Mouse (Mus musculus) midbrain, embryonic 12.5 days (tissue): ENCODE results near the gene Nos1. TPM values are rescaled to one million over a fixed set of nuclear protein-coding genes. Genes with fewer than 3 reads are reported as not detected.

ENCODE experiments used
- ATAC-seq: fragments of 200-750 bp; cut with Nextera tagmentation; 2 replicates; pipeline ENCODE4 v1.8.0; 2017; ENCODE audit warnings: low read depth, moderate TSS enrichment, moderate library complexity; ENCODE audit not compliant: low FRiP score
- H3K27ac ChIP-seq: fragments of 300-500 bp; sonication (generic); replicated peaks from 2 replicates; pipeline ENCODE4 v1.5.1; 2016; ENCODE audit warnings: mild to moderate bottlenecking
- H3K27me3 ChIP-seq: fragments of 300-500 bp; sonication (generic); 2 replicates; pipeline ENCODE4 v1.6.1; 2016; ENCODE audit warnings: mild to moderate bottlenecking
- H3K36me3 ChIP-seq: fragments of 300-500 bp; sonication (generic); 2 replicates; pipeline ENCODE4 v1.6.1; 2016
- H3K4me1 ChIP-seq: fragments of 300-500 bp; sonication (generic); 2 replicates; pipeline ENCODE4 v1.6.1; 2016
- H3K4me2 ChIP-seq: fragments of 300-500 bp; sonication (generic); replicated peaks from 2 replicates; pipeline ENCODE4 v1.6.1; 2016; ENCODE audit warnings: mild to moderate bottlenecking, moderate library complexity
- H3K4me3 ChIP-seq: fragments of 300-500 bp; sonication (generic); 2 replicates; pipeline ENCODE4 v1.5.1; 2016; ENCODE audit warnings: mild to moderate bottlenecking
- H3K9ac ChIP-seq: fragments of 300-500 bp; sonication (generic); replicated peaks from 2 replicates; pipeline ENCODE4 v1.6.1; 2016; ENCODE audit warnings: mild to moderate bottlenecking, moderate library complexity
- H3K9me3 ChIP-seq: fragments of 300-500 bp; sonication (generic); 2 replicates; pipeline ENCODE4 v1.6.1; 2016; ENCODE audit warnings: mild to moderate bottlenecking
- WGBS: fragments of 180-500 bp; shearing (Covaris S2); methylation state at CpG from one replicate; pipeline ENCODE4 v1.1.7; 2016; 5-methylcytosine and 5-hydroxymethylcytosine counted together
- polyA plus RNA-seq: library from polyadenylated mRNA; unstranded; fragments of >200 nt; fragmentation: Nextera tagmentation; extraction: Ambion mirVana; gene quantifications from 2 replicates; pipeline ENCODE4 v1.2.1, GENCODE M21; 2016

Nos1 gene
- polyA plus RNA-seq, 1 experiment from 2014 or later, result 0.41 TPM

- Histone ChIP-seq H3K4me2 (no peak overlapping the region), H3K4me1 (no peaks in the 10 kb centered on the region), H3K4me3 (no peak overlapping the region), H3K9me3 (no peaks in the 10 kb centered on the region), H3K27me3 (no peaks in the 10 kb centered on the region), H3K9ac (no peak overlapping the region), H3K27ac (no peak overlapping the region), H3K36me3 (no peaks in the 10 kb centered on the region)
- ATAC-seq, result no peak
- 90% methylated on average over 11 of the region's 11 CpGs for WGBS
Measured at GRCm38 (mm10) chr5:117802071-117802521, 21.3 kb downstream of the Nos1 start.

DNA sequence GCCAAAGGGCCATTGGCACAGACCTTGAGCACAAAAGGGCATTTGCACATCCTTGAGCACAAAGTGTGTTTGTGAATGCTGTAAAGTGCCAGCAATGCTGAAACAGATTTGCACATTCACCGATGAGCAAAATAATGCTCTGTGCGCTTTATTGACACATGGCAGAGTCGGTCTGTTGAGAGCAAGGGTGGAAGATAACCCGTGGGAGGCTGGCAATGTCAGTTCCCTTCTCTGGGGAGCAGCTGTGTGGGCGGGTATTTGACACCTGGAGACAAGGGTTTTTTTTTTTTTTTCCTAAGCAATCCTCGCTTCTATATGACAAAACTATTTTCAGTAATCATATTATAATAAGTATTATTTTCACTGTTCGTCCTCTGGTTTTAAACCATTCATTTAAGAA is 22.7 kb downstream of the Nos1 start:
- no peaks in the 10 kb centered on the region for H3K9me3 ChIP-seq
- H3K27me3 ChIP-seq, result no peaks in the 10 kb centered on the region
- H3K4me2 ChIP-seq, result no peak overlapping the region
- ATAC-seq, result no peak
- H3K4me1 ChIP-seq, result no peaks in the 10 kb centered on the region
- WGBS, result 78% methylated on average over 7 of the region's 7 CpGs
- H3K27ac ChIP-seq, result no peak overlapping the region
- H3K4me3 ChIP-seq, result no peak overlapping the region
- H3K9ac ChIP-seq, result no peak overlapping the region
- no peaks in the 10 kb centered on the region for H3K36me3 ChIP-seq

GRCm38 (mm10) chr5:117810930-117811329 is 30.1 kb downstream of the Nos1 start:
- 88% methylated on average over 7 of the region's 7 CpGs for WGBS
- no peak overlapping the region for H3K4me3 ChIP-seq
- H3K4me1 ChIP-seq, result no peaks in the 10 kb centered on the region
- H3K36me3 ChIP-seq, result no peaks in the 10 kb centered on the region
- no peak overlapping the region for H3K9ac ChIP-seq
- no peak for ATAC-seq
- no peaks in the 10 kb centered on the region for H3K9me3 ChIP-seq
- H3K27ac ChIP-seq, result no peak overlapping the region
- no peaks in the 10 kb centered on the region for H3K27me3 ChIP-seq
- no peak overlapping the region for H3K4me2 ChIP-seq

GRCm38 (mm10) chr5:117818800-117819199 is 38.0 kb downstream of the Nos1 start:
- Histone ChIP-seq H3K4me1 (no peaks in the 10 kb centered on the region), H3K27me3 (no peaks in the 10 kb centered on the region), H3K9ac (no peak overlapping the region), H3K36me3 (no peaks in the 10 kb centered on the region), H3K27ac (no peak overlapping the region), H3K4me3 (no peak overlapping the region), H3K9me3 (no peaks in the 10 kb centered on the region), H3K4me2 (no peak overlapping the region)
- no peak for ATAC-seq
- WGBS, result 58% methylated on average over 6 of the region's 6 CpGs

- ATAC-seq, result no peak
- H3K4me2 ChIP-seq, result no peak overlapping the region
- no peaks in the 10 kb centered on the region for H3K9me3 ChIP-seq
- no peak overlapping the region for H3K27ac ChIP-seq
- no peak overlapping the region for H3K4me3 ChIP-seq
- no peak overlapping the region for H3K9ac ChIP-seq
- 78% methylated on average over 7 of the region's 7 CpGs for WGBS
- no peaks in the 10 kb centered on the region for H3K36me3 ChIP-seq
- no peaks in the 10 kb centered on the region; the same call in 1 of the 2 replicates for H3K4me1 ChIP-seq
- no peaks in the 10 kb centered on the region for H3K27me3 ChIP-seq
Measured at GRCm38 (mm10) chr5:117820445-117820844, 39.6 kb downstream of the Nos1 start.

GRCm38 (mm10) chr5:117823811-117824210 is 43.0 kb downstream of the Nos1 start:
- no peak for ATAC-seq
- Histone ChIP-seq H3K27ac (no peak overlapping the region), H3K9me3 (no peaks in the 10 kb centered on the region), H3K36me3 (no peaks in the 10 kb centered on the region), H3K27me3 (no peaks in the 10 kb centered on the region), H3K4me3 (no peak overlapping the region), H3K4me2 (no peak overlapping the region), H3K4me1 (no peaks in the 10 kb centered on the region; the same call in 1 of the 2 replicates), H3K9ac (no peak overlapping the region)
- WGBS, result 99% methylated on average over 9 of the region's 9 CpGs

DNA sequence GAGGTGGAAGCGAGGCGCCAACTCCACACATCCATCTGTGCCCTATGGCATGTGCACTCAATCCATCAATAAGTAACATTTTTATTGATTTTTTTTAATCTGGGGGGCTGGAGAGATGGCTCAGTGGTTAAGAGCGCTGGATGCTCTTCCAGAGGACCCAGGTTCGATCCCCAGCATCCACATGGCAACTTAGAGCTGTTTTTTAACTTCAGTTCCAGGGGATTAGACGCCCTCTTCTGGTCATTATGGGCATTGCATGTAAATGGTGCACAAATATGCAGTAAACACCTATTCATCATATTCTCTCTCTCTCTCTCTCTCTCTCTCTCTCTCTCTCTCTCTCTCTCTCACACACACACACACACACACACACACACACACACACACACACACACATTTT is 43.7 kb downstream of the Nos1 start:
- Histone ChIP-seq H3K9ac (no peak overlapping the region), H3K27me3 (no peaks in the 10 kb centered on the region), H3K9me3 (no peaks in the 10 kb centered on the region), H3K4me3 (no peak overlapping the region), H3K27ac (no peak overlapping the region), H3K36me3 (no peaks in the 10 kb centered on the region), H3K4me2 (no peak overlapping the region), H3K4me1 (no peaks in the 10 kb centered on the region; the same call in 1 of the 2 replicates)
- WGBS, result 78% methylated on average over 5 of the region's 5 CpGs
- no peak for ATAC-seq

- no peaks in the 10 kb centered on the region for H3K36me3 ChIP-seq
- WGBS, result 57% methylated on average over 11 of the region's 11 CpGs
- no peak overlapping the region for H3K9ac ChIP-seq
- no peaks in the 10 kb centered on the region for H3K9me3 ChIP-seq
- H3K4me2 ChIP-seq, result no peak overlapping the region
- H3K27me3 ChIP-seq, result no peaks in the 10 kb centered on the region
- no peak overlapping the region for H3K27ac ChIP-seq
- H3K4me3 ChIP-seq, result no peak overlapping the region
- H3K4me1 ChIP-seq, result no peaks in the 10 kb centered on the region; the same call in 1 of the 2 replicates
- ATAC-seq, result no peak
Measured at GRCm38 (mm10) chr5:117825336-117825735, 44.5 kb downstream of the Nos1 start.

DNA sequence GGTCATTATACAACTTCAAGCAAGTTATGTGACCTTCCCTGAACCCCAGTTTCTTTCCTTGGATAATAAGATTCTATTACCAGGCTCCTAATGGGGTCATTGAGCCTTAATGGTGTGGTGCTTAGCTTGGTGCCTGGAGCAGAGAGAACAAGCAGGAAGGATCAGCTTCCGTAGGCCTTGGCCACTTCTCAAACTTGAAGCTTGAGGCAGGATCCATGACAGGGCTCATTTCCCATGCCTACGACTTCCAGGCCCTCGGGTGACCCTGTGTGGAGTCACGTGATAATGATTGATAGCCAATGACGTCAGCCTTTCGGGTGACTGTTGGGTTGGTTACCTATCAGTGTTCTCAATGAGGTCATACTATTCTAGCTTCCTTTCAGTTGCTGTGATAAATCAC is 46.5 kb downstream of the Nos1 start:
- Histone ChIP-seq H3K27me3 (no peaks in the 10 kb centered on the region), H3K36me3 (no peaks in the 10 kb centered on the region), H3K9me3 (no peaks in the 10 kb centered on the region), H3K4me3 (no peak overlapping the region), H3K27ac (no peak overlapping the region), H3K4me1 (no peaks in the 10 kb centered on the region; the same call in 1 of the 2 replicates), H3K9ac (no peak overlapping the region), H3K4me2 (no peak overlapping the region)
- WGBS, result 84% methylated on average over 6 of the region's 6 CpGs
- no peak for ATAC-seq

DNA sequence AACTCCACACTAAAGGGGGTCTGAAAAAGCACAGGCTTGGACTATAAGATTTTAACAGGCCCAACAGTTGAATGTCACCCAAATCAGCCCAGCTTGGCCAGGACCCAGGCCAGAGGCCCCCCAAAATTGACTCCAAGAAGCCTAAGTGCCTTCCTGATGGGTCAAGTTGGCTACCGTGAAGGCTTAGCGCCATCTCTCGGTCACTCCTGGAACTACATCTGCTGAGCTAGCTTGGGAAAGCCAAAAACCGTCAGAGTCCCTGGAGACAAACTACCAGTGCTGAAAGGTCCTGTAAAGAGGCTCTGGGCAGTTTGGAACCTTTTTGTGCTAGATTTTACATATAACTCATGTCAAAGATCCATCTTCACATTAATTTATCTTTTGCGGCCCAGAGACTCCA is 56.1 kb downstream of the Nos1 start:
- Histone ChIP-seq H3K9ac (no peak overlapping the region), H3K27ac (no peak overlapping the region), H3K4me2 (no peak overlapping the region), H3K9me3 (no peaks in the 10 kb centered on the region; the same call in 1 of the 2 replicates), H3K27me3 (peaks cover 47% of the 10 kb centered on the region), H3K36me3 (no peaks in the 10 kb centered on the region), H3K4me1 (peaks cover 11% of the 10 kb centered on the region), H3K4me3 (no peak overlapping the region)
- ATAC-seq, result no peak
- WGBS, result 10% methylated on average over 5 of the region's 5 CpGs

DNA sequence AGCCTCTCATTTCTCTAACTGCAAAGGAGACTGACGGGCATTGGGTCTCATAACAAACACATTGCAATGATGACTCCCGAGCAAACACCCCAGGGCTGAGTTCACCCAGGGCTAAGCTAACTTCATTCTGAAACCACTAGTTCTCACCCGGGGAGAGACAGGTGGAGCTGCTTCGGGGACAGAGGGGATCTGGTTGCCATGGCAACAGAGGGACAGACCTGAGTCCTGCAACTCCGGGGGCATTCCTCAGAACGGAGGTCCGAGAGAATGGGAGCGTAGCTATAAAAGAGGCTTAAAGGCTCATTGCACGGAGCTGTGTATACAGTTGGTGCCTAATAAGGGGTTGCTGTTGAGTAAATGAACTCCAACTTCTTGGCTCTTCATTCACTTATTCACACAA is 56.9 kb downstream of the Nos1 start:
- 14% methylated on average over 9 of the region's 9 CpGs for WGBS
- no peaks in the 10 kb centered on the region; the same call in 1 of the 2 replicates for H3K9me3 ChIP-seq
- ATAC-seq, result no peak
- H3K4me1 ChIP-seq, result peaks cover 19% of the 10 kb centered on the region
- no peaks in the 10 kb centered on the region for H3K36me3 ChIP-seq
- H3K27me3 ChIP-seq, result peaks cover 55% of the 10 kb centered on the region
- no peak overlapping the region for H3K9ac ChIP-seq
- no peak overlapping the region for H3K4me2 ChIP-seq
- H3K27ac ChIP-seq, result no peak overlapping the region
- H3K4me3 ChIP-seq, result no peak overlapping the region

DNA sequence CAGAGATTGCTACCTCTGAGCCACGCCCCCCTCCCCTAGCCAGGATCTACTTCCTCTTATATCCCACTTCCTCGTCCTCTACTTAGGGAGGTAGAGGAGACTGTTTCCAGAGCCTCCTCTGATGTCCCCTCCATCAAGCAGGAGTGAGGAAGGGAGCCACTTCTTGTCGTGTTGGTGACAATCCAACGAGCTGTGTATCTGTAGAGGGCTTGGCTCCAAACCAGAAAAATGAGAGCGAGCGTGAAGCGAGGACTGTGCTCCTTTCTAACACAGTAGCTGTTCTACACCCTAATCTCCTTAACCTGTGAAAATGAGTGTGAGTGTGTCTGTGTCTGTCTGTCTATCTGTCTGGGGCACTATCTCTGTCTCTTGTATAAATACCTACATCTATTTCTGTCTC is 58.7 kb downstream of the Nos1 start:
- H3K27me3 ChIP-seq, result peaks cover 73% of the 10 kb centered on the region
- no peak for ATAC-seq
- 85% methylated on average over 7 of the region's 7 CpGs for WGBS
- no peak overlapping the region for H3K4me2 ChIP-seq
- H3K4me1 ChIP-seq, result peaks cover 20% of the 10 kb centered on the region
- H3K4me3 ChIP-seq, result no peak overlapping the region
- no peak overlapping the region for H3K27ac ChIP-seq
- no peak overlapping the region for H3K9ac ChIP-seq
- no peaks in the 10 kb centered on the region for H3K36me3 ChIP-seq
- no peaks in the 10 kb centered on the region for H3K9me3 ChIP-seq

DNA sequence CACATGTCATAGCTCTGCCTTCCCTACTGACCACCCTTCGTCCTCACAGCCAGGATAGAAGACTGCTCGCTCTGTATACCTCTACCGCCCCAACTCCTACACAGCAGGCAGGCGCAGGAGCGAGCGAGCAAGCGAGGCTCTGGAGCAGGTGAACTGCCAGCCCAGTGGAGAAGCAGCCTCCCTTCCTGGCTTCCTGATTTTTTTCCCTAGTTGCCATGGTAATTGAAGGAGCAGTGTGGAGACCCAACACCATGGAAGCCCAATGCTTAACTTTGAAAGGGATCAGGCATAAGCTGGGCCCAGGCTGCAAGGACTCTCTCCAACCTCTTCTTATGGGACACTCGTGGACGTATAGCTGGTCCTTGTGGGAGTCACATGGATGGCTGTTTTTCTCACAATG is 59.4 kb downstream of the Nos1 start:
- ATAC-seq, result no peak

More for the DNA sequence above, 59.4 kb downstream of the Nos1 start:
- Histone ChIP-seq H3K9ac (no peak overlapping the region), H3K36me3 (no peaks in the 10 kb centered on the region), H3K4me1 (peaks cover 20% of the 10 kb centered on the region), H3K4me2 (no peak overlapping the region), H3K27me3 (peaks cover 80% of the 10 kb centered on the region), H3K27ac (no peak overlapping the region), H3K9me3 (no peaks in the 10 kb centered on the region), H3K4me3 (no peak overlapping the region)
- 32% methylated on average over 9 of the region's 9 CpGs for WGBS
